Comparison of ENCODE assay signal across 27 mouse cellular contexts in the genomic region with DNA sequence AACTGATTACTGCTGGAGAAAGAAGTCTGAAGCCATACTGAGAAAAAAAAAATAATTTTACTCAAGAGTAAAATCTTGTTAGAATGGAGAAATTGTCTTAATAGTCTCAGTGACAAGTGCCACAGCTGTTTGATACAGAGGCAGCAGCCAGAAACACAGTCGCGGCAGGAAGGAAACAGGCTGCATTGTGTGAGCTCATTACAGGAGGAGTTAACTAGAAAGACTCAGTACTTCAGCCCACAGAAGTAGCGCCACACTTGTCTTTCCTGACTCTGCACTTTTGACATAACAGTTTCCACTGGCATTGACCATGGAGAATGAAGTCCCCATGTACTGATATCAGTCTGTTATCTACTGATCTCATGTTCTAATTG.
A peak's percentile ranks its signal among the peaks of the same experiment; 100 is the strongest.
DNase-seq lines count a peak whose midpoint lies in the region; ATAC-seq and TF ChIP-seq lines count a peak whose summit lies in the region.
"Had no signal": no experiment of that assay in that cellular context is flagged by ENCODE, and none has a peak within 500 bp of the region (broad histone marks: within the 10 kb centered on the region; RNA-seq: fewer than 3 reads in every experiment).

No protein-coding gene starts in this region.

- H3K36me3 ChIP-seq in kidney, postnatal 0 days (ENCODE audit: insufficient read depth, low read length), result no peaks in the 10 kb centered on the region
- no peaks in the 10 kb centered on the region for H3K36me3 ChIP-seq in neural tube, embryonic 12.5 days
- H3K36me3 ChIP-seq: limb, embryonic 10.5 days; limb, embryonic 15.5 days; stomach, embryonic 15.5 days had no signal

- no peaks in the 10 kb centered on the region for H3K27me3 ChIP-seq in kidney, postnatal 0 days (ENCODE audit: insufficient read depth, low read length)
- H3K27me3 ChIP-seq in neural tube, embryonic 12.5 days (replicated peaks), result no peaks in the 10 kb centered on the region
- H3K27me3 ChIP-seq: limb, embryonic 15.5 days; stomach, embryonic 15.5 days had no signal

- 9% methylated on average over 3 of the region's 3 CpGs for WGBS in kidney, postnatal 0 days
- WGBS in neural tube, embryonic 12.5 days, result 17% methylated on average over 3 of the region's 3 CpGs

- no peaks in the 10 kb centered on the region for H3K4me1 ChIP-seq in kidney, postnatal 0 days (replicated peaks; ENCODE audit: insufficient read depth, low read length)
- H3K4me1 ChIP-seq in neural tube, embryonic 12.5 days, result peaks cover 3% of the 10 kb centered on the region; the same call in 1 of the 2 replicates
- H3K4me1 ChIP-seq: limb, embryonic 15.5 days; stomach, embryonic 15.5 days had no signal

- H3K4me3 ChIP-seq in kidney, postnatal 0 days (replicated peaks; ENCODE audit: low read depth, low read length), result no peak overlapping the region
- H3K4me3 ChIP-seq in neural tube, embryonic 12.5 days, result no peak overlapping the region
- H3K4me3 ChIP-seq: erythroblast, embryonic 14.5 days; limb, embryonic 10.5 days; limb, embryonic 15.5 days; stomach, embryonic 15.5 days had no signal

- H3K9me3 ChIP-seq in kidney, postnatal 0 days (replicated peaks; ENCODE audit: low read length), result no peaks in the 10 kb centered on the region
- no peaks in the 10 kb centered on the region for H3K9me3 ChIP-seq in neural tube, embryonic 12.5 days
- H3K9me3 ChIP-seq: limb, embryonic 10.5 days; limb, embryonic 15.5 days; stomach, embryonic 15.5 days had no signal

- DNase-seq in kidney, postnatal 0 days (ENCODE audit: low spot score), result peak; percentile 2
- no peak for DNase-seq in kidney, adult 11 months
- DNase-seq in brain, embryonic 14.5 days (ENCODE audit: low read depth), result peak; percentile 48
- peak; percentile 5 for DNase-seq in embryo, embryonic 9.5 days (ENCODE audit: extremely low spot score)
- DNase-seq in heart, postnatal 36 days, result no peak
- DNase-seq in gastrocnemius, postnatal 14 days, result no peak
- no peak for DNase-seq in right cerebral cortex, adult 18-20 months
- DNase-seq: B cell, adult 2 months; cerebellum, adult 11-12 months; cerebellum, adult 9-11 months; gastrocnemius, postnatal 10 days; heart, postnatal 14 days; kidney, adult 9 months; kidney, postnatal 14 days; layer of hippocampus, adult 9-11 months; lung, adult 2 months; lung, postnatal 10 days; retina, postnatal 1 day; right cerebral cortex, postnatal 25 days had no signal

- no peak for ATAC-seq in kidney, postnatal 0 days (replicated peaks; ENCODE audit: low FRiP score, low read depth)
- 0 out of 2 replicates have a peak, but pooled peaks have one; percentile 50 for ATAC-seq in neural tube, embryonic 12.5 days (ENCODE audit: low FRiP score, low read depth)
- ATAC-seq: intestine, embryonic 16.5 days had no signal

- intact Hi-C loops in heart, postnatal 36 days (cut with DNase I), result no loop called here
- intact Hi-C loops in gastrocnemius, postnatal 14 days (cut with DNase I; ENCODE audit: low total_unique reads), result no loop called here

- TF ChIP-seq POLR2A in brain, embryonic 14.5 days (IDR thresholded peaks at IDR 0.05; ENCODE audit: borderline replicate concordance, extremely low read depth, insufficient read depth, insufficient read length, poor library complexity, severe bottlenecking), result no peak

- H3K4me2 ChIP-seq in kidney, postnatal 0 days (ENCODE audit: low read length), result no peak overlapping the region
- no peak overlapping the region for H3K4me2 ChIP-seq in neural tube, embryonic 12.5 days (replicated peaks)
- H3K4me2 ChIP-seq: limb, embryonic 15.5 days; stomach, embryonic 15.5 days had no signal

- H3K9ac ChIP-seq in kidney, postnatal 0 days (ENCODE audit: low read depth, low read length), result no peak overlapping the region
- H3K9ac ChIP-seq in neural tube, embryonic 12.5 days, result no peak overlapping the region
- H3K9ac ChIP-seq: limb, embryonic 15.5 days; liver, embryonic 14.5 days; stomach, embryonic 15.5 days had no signal

- no peak overlapping the region for H3K27ac ChIP-seq in kidney, postnatal 0 days
- H3K27ac ChIP-seq in neural tube, embryonic 12.5 days, result no peak overlapping the region
- H3K27ac ChIP-seq: limb, embryonic 10.5 days; limb, embryonic 15.5 days; liver, embryonic 14.5 days; macrophage; stomach, embryonic 15.5 days had no signal

- no peak for TF ChIP-seq CTCF in kidney, postnatal 0 days (IDR thresholded peaks at IDR 0.05; ENCODE audit: low read depth)
- TF ChIP-seq CTCF in brain, embryonic 14.5 days (IDR thresholded peaks at IDR 0.05; ENCODE audit: borderline replicate concordance, extremely low read depth, insufficient read depth, insufficient read length), result no peak

Comparison
In these comparisons a context has a peak if more than half of its experiments do, and no peak if none do; other contexts are left out.
1. DNase-seq: peak in kidney, postnatal 0 days (single experiment), brain, embryonic 14.5 days (single experiment) and embryo, embryonic 9.5 days (single experiment); none in kidney, adult 11 months (single experiment), heart, postnatal 36 days (0 of 2), gastrocnemius, postnatal 14 days (single experiment) and right cerebral cortex, adult 18-20 months (single experiment).